Mouse (Mus musculus) liver, embryonic 14.5 days (tissue): ENCODE results near the gene Smad3. TPM values are rescaled to one million over a fixed set of nuclear protein-coding genes. Genes with fewer than 3 reads are reported as not detected.

Experiments
- ATAC-seq: fragments of 200-750 bp; cut with Nextera tagmentation; 2 replicates; pipeline ENCODE4 v1.8.0; 2017; ENCODE audit warnings: moderate number of reproducible peaks, mild to moderate bottlenecking, moderate library complexity; ENCODE audit not compliant: insufficient read depth
- DNase-seq, 3 experiments: peaks; one replicate each; pipeline ENCODE4 v3.0.0-alpha.2; 2012 to 2013; ENCODE audit warnings: low read depth in 3 of 3, low spot score in 3 of 3
- H3K27ac ChIP-seq: fragments of 300-500 bp; sonication (generic); 2 replicates; pipeline ENCODE4 v1.5.1; 2014; ENCODE audit warnings: moderate library complexity, mild to moderate bottlenecking, control low read depth, inconsistent platforms
- H3K27me3 ChIP-seq: fragments of 300-500 bp; sonication (generic); 2 replicates; pipeline ENCODE4 v1.6.1; 2014; ENCODE audit warnings: mild to moderate bottlenecking, low read length, moderate library complexity; ENCODE audit not compliant: control insufficient read depth, insufficient read depth
- H3K36me3 ChIP-seq: fragments of 300-500 bp; sonication (generic); replicated peaks from 2 replicates; pipeline ENCODE4 v1.6.1; 2014; ENCODE audit warnings: low read depth; ENCODE audit not compliant: control insufficient read depth, insufficient read depth
- H3K4me1 ChIP-seq, 2 experiments: fragments of 200-500 bp in 1 of 2; fragments of 300-500 bp in 1 of 2; sonication (generic) in 1 of 2; replicated peaks; 2 replicates each; pipeline ENCODE4 v1.6.1; 2012 to 2014; ENCODE audit warnings: antibody characterized with exemption in 1 of 2, inconsistent platforms in 1 of 2, low read length in 1 of 2; ENCODE audit not compliant: control insufficient read depth in 2 of 2, insufficient read depth in 2 of 2
- H3K4me2 ChIP-seq: fragments of 300-500 bp; sonication (generic); 2 replicates; pipeline ENCODE4 v1.6.1; 2014; ENCODE audit warnings: low read depth, mild to moderate bottlenecking, control low read depth, moderate library complexity
- H3K4me3 ChIP-seq, 2 experiments: fragments of 200-500 bp in 1 of 2; fragments of 300-500 bp in 1 of 2; sonication (generic) in 1 of 2; 2 replicates each; pipeline ENCODE4 v1.5.1; 2012 to 2014; ENCODE audit warnings: low read depth in 2 of 2, low read length in 2 of 2, mild to moderate bottlenecking in 2 of 2, control low read depth in 1 of 2, inconsistent platforms in 1 of 2, moderate library complexity in 1 of 2; ENCODE audit not compliant: insufficient read depth in 1 of 2
- H3K9ac ChIP-seq: fragments of 300-500 bp; sonication (generic); replicated peaks from 2 replicates; pipeline ENCODE4 v1.6.1; 2014; ENCODE audit warnings: mild to moderate bottlenecking, control low read depth, moderate library complexity
- H3K9me3 ChIP-seq: fragments of 300-500 bp; sonication (generic); 2 replicates; pipeline ENCODE4 v1.6.1; 2016; ENCODE audit warnings: low read length, mixed read lengths; ENCODE audit not compliant: control insufficient read depth
- CTCF ChIP-seq: IDR thresholded peaks from 2 replicates; pipeline ENCODE4 v1.5.1; 2016; ENCODE audit warnings: antibody characterized with exemption, low read depth, control low read depth
- EP300 ChIP-seq: IDR thresholded peaks from 2 replicates; pipeline ENCODE4 v1.6.1; 2016; ENCODE audit warnings: antibody characterized with exemption, low read depth
- WGBS: fragments of 180-500 bp; shearing (Covaris S2); extraction: QIAGEN DNeasy Blood & Tissue Kit; methylation state at CpG from one replicate; pipeline ENCODE4 v1.1.7; 2014; ENCODE audit not compliant: insufficient replicate concordance; 5-methylcytosine and 5-hydroxymethylcytosine counted together
- polyA plus RNA-seq, 2 experiments: library from polyadenylated mRNA; depleted of rRNA in 1 of 2; stranded (reverse) in 1 of 2; unstranded in 1 of 2; fragments of >200 nt; fragmentation: Nextera tagmentation in 1 of 2; extraction: Ambion mirVana in 1 of 2; gene quantifications; 2 replicates each; pipeline versions ENCODE4 v1.2.1 to v1.2.3; 2012 to 2014

Gene Smad3
- polyA plus RNA-seq, 2 experiments: 1.7 to 3.2 TPM

- H3K9me3 ChIP-seq: no peaks in the 10 kb centered on the region
- no peak overlapping the region for H3K4me2 ChIP-seq
- TF ChIP-seq EP300: no peak
- TF ChIP-seq CTCF: no peak
- H3K27me3 ChIP-seq: no peaks in the 10 kb centered on the region
- DNase-seq (no peak), ATAC-seq (no peak)
- H3K4me3 ChIP-seq: no peak overlapping the region
- peaks cover 0 to 17% of the 10 kb centered on the region in 2 experiments; a peak in 2 of 4 replicates for H3K4me1 ChIP-seq
- H3K36me3 ChIP-seq: no peaks in the 10 kb centered on the region
- no peak overlapping the region for H3K9ac ChIP-seq
- 72% methylated on average over 8 of the region's 8 CpGs for WGBS
- no peak overlapping the region for H3K27ac ChIP-seq
Observed at GRCm38 (mm10) chr9:63609246-63609645, 148.5 kb downstream of the Smad3 start.

- no peak for ATAC-seq
- no peak overlapping the region for H3K9ac ChIP-seq
- no peaks in the 10 kb centered on the region for H3K36me3 ChIP-seq
- no peak overlapping the region for H3K4me2 ChIP-seq
- no peaks in the 10 kb centered on the region for H3K27me3 ChIP-seq
- DNase-seq: no peak
- no peaks in the 10 kb centered on the region for H3K9me3 ChIP-seq
- H3K27ac ChIP-seq: no peak overlapping the region
- no peak overlapping the region for H3K4me3 ChIP-seq
- 79% methylated on average over 6 of the region's 6 CpGs for WGBS
- H3K4me1 ChIP-seq: peaks cover 11 to 19% of the 10 kb centered on the region in 2 experiments
- TF ChIP-seq EP300 (no peak), CTCF (no peak)
Observed at GRCm38 (mm10) chr9:63608006-63608405, 149.8 kb downstream of the Smad3 start.

GRCm38 (mm10) chr9:63606594-63606993 lies 151.2 kb downstream of the Smad3 start:
- no peaks in the 10 kb centered on the region for H3K36me3 ChIP-seq
- H3K27me3 ChIP-seq: no peaks in the 10 kb centered on the region
- no peaks in the 10 kb centered on the region for H3K9me3 ChIP-seq
- no peak overlapping the region for H3K9ac ChIP-seq
- H3K4me3 ChIP-seq: no peak overlapping the region
- no peak overlapping the region for H3K27ac ChIP-seq
- DNase-seq: no peak
- no peak for ATAC-seq
- WGBS: 57% methylated on average over 2 of the region's 2 CpGs
- peaks cover 11 to 12% of the 10 kb centered on the region in 2 experiments for H3K4me1 ChIP-seq
- no peak overlapping the region for H3K4me2 ChIP-seq
- peak; percentile 26; the same call in 1 of the 2 replicates for TF ChIP-seq CTCF
- no peak for TF ChIP-seq EP300

GRCm38 (mm10) chr9:63603849-63604248 lies 153.9 kb downstream of the Smad3 start:
- no peaks in the 10 kb centered on the region for H3K36me3 ChIP-seq
- H3K9ac ChIP-seq: peak overlapping the region; percentile 85
- no peak for TF ChIP-seq CTCF
- DNase-seq (peak; percentile 43 to 49 (median 46)), ATAC-seq (no peak)
- peak overlapping the region; percentile 92 for H3K4me2 ChIP-seq
- WGBS: 13% methylated on average over 6 of the region's 6 CpGs
- no peaks in the 10 kb centered on the region for H3K9me3 ChIP-seq
- H3K27ac ChIP-seq: peak overlapping the region; percentile 36; the same call in 1 of the 2 replicates
- H3K4me1 ChIP-seq: peaks cover 11% of the 10 kb centered on the region in 2 experiments
- peak overlapping the region; percentile 86 to 95 for H3K4me3 ChIP-seq
- H3K27me3 ChIP-seq: no peaks in the 10 kb centered on the region

GRCm38 (mm10) chr9:63602043-63602939 lies 155.5 kb downstream of the Smad3 start, which contains the start of the genes Iqch and Aagab:
Gene Iqch (minus strand): TSS chr9:63602493.
Gene Aagab (plus strand): TSS chr9:63602660.
- Histone ChIP-seq H3K4me1 (peaks cover 11% of the 10 kb centered on the region in 2 experiments), H3K9me3 (no peaks in the 10 kb centered on the region), H3K27ac (peak within 1 kb of the TSS; percentile 36), H3K36me3 (no peaks in the 10 kb centered on the region), H3K27me3 (no peaks in the 10 kb centered on the region), H3K4me2 (peak within 1 kb of the TSS; percentile 92), H3K4me3 (peak within 1 kb of the TSS; percentile 86 to 95), H3K9ac (peak within 1 kb of the TSS; percentile 85)
- TF ChIP-seq CTCF (peak; percentile 30; the same call in 1 of the 2 replicates), EP300 (0 out of 2 replicates have a peak, but pooled peaks have one; percentile 9)
- peak; percentile 100 for ATAC-seq
- peak; percentile 89 to 92 (median 89) for DNase-seq
- under 1% methylated on average over 58 of the region's 70 CpGs for whole genome bisulfite sequencing

Other genes with a start within 250 kb of the Smad3 start
- gene Iqch, start 155.5 kb downstream of the Smad3 start, polyA plus RNA-seq (2012; rRNA removed): 0.01 TPM in 1 of 2 replicates, not detected in the other
- gene Iqch, start 155.5 kb downstream of the Smad3 start, polyA plus RNA-seq (2014; fragmentation: Nextera tagmentation; extraction: Ambion mirVana): not detected in 2 replicates
- gene Aagab, start 155.3 kb downstream of the Smad3 start, polyA plus RNA-seq (2012; rRNA removed): 4.8 and 6.9 TPM in 2 replicates
- 15.0 and 16.7 TPM in 2 replicates for gene Aagab, start 155.3 kb downstream of the Smad3 start, polyA plus RNA-seq (2014; fragmentation: Nextera tagmentation; extraction: Ambion mirVana)